Mouse (Mus musculus): Measurements from ENCODE around the gene Sertad1.

GRCm38 (mm10) chr7:27446521-27447418, 39.9 kb upstream of the Sertad1 start:
- TF ChIP-seq POLR2A (IDR thresholded peaks at IDR 0.05; ENCODE audit: insufficient read length, low read depth), result no peak
- TF ChIP-seq MYOD1 (IDR thresholded peaks at IDR 0.05; ENCODE audit: control insufficient read depth in 1 of 3, insufficient read length in 2 of 3, low read depth in 2 of 3), result no peak
- no peak for TF ChIP-seq CEBPB (IDR thresholded peaks at IDR 0.05; ENCODE audit: insufficient read depth, poor library complexity, severe bottlenecking)
- TF ChIP-seq MAX (IDR thresholded peaks at IDR 0.05; ENCODE audit: low read depth), result no peak
- TF ChIP-seq USF1 (IDR thresholded peaks at IDR 0.05; ENCODE audit: low read depth), result no peak
- TF ChIP-seq SRF (IDR thresholded peaks at IDR 0.05; ENCODE audit: control insufficient read depth, insufficient read length, low read depth), result no peak
- TF ChIP-seq POLR2AphosphoS2 (IDR thresholded peaks at IDR 0.05; ENCODE audit: insufficient read length, low read depth), result no peak

Data from myocyte (in vitro differentiated cells).